Mouse (Mus musculus) gastrocnemius, postnatal 14 days (tissue): Measurements from ENCODE around the gene Ptprk. TPM values are rescaled to one million over a fixed set of nuclear protein-coding genes. Genes with fewer than 3 reads are reported as not detected.

Source experiments
- DNase-seq: peaks from one replicate; pipeline ENCODE4 v3.0.0; 2021; ENCODE audit warnings: mixed read lengths
- intact Hi-C: fragments of 180-260 bp; cut with DNase I; formaldehyde crosslinking; loops from one replicate; pipeline ENCODE4 v1.15.1; 2025; ENCODE audit warnings: low total_unique reads
- total RNA-seq, 2 experiments: library from RNA; stranded (reverse); gene quantifications; 2 replicates each; pipeline ENCODE4 v1.2.3; 2021

The Ptprk gene
- total RNA-seq, 2 experiments from 2014 or later: 7.4 to 7.6 TPM

GRCm38 (mm10) chr10:28492870-28493269 lies 418.2 kb downstream of the Ptprk start:
- DNase-seq: no peak
- intact Hi-C loops: loop anchor here (5.0 kb wide), 1 partner anchor 349 kb away; no protein-coding TSS in a partner anchor

DNA sequence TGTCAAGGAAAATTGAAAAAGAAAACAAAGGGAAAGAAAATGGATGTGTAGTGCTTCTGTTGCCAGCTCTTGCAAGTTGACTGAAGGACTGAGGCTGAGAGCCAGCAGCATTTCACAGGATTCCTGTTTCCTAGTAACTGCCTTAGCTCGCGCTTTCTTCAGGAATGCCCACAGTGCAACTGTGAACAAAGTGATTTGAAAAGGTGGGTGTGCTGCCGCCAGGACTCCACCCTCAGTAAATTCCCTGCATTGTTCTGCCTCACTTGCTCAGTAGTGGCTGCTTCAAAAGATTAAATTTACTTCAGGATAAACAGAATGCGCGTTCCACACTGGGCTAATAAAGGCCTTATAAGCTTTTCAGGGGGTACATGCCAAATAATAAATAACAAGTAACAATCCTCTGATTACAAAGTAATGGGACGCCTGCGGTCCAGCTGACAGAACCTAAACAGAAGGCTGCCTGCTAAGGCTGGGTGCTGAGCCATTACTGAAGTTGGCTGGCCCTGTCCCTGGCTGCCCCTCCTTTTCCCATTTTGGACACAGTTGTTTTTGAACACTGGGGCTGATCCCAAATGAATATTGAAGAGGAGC lies 418.7 kb downstream of the Ptprk start:
- DNase-seq: no peak
- intact Hi-C loops: loop anchor here (5.0 kb wide), 1 partner anchor 349 kb away; no protein-coding TSS in a partner anchor

- intact Hi-C loops: no loop called here
- no peak for DNase-seq
These were observed 423.2 kb downstream of the Ptprk start for GRCm38 (mm10) chr10:28497791-28498190.

DNA sequence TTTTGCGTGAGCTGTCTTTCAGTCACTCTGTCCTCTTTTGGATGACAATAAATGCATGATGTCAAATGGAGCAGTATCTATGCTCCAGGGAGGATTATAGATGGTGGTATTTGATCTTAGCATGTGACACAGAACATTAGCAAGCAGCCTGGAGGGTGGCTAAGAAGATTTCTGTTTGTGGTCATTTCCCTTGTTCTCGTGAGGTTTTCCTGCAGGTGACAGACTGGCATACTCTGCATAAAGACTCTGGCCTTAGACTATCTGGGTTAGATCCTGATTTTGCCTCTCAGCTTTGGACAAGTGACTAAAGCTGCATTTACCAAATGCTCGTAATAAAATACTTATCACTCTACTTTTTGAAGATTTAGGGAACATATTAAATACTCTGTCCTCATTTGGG lies 423.9 kb downstream of the Ptprk start:
- DNase-seq: no peak
- intact Hi-C loops: no loop called here

- intact Hi-C loops: no loop called here
- no peak for DNase-seq
These were observed 439.0 kb downstream of the Ptprk start for GRCm38 (mm10) chr10:28513601-28514000.

DNA sequence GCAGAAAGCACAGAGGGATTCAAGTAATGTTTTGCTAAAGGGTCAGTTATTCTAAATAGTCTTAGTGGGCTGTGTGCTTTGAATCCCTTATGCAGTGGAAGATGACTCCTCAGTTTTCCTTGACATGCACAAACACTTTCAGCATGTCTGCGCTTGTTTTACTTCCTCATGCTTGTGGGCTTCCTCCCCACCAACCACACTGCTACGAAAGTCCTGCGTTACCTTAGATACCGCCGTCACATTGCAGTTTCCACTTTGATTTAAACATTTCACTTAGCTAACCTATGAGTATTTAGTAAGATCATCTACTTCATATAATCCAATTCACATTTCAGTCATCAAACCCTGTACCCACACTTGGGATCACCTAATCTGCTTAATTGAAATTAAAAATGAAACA lies 441.5 kb downstream of the Ptprk start:
- no peak for DNase-seq
- intact Hi-C loops: no loop called here

DNA sequence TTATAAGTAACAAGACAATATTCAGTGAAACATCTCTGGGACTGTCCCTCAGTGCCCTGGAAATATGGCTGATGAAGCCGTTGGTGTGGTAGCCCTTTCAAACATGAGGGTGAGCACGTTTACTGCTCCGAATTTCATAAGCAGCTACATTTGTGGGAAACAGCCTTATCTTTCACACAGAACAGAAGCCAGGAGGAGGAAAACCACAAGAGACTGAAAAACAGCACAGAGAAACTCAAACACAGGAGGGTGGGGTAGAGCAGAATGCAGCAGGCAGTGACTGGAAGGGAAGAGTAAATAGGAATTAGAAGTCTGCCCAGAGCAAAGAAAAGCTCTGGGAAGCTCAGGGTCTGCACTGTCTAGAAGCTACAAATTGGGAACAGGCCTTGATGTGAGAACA lies 443.7 kb downstream of the Ptprk start:
- intact Hi-C loops: no loop called here
- no peak for DNase-seq

DNA sequence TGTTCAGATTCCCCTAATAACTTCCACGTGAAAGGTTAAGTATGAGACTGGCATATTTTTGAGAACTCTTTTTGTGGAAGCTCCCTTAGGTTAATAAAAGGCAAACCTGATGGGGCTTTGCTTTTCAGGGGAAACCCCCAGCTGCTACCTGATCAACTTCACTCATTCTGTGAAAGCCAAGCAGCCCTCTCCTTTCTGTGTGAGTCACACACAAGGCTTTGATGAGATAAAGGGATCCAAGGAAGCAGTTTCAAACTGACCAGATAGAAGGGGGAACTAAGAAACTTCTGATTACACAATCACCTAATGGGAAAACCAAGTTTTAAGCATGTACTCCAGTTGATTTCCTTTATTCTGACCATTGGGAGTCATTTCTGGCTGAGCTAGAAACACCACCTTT lies 445.2 kb downstream of the Ptprk start:
- no peak for DNase-seq
- intact Hi-C loops: no loop called here

GRCm38 (mm10) chr10:28523992-28524735 lies 449.5 kb downstream of the Ptprk start:
- DNase-seq: no peak
- intact Hi-C loops: no loop called here

GRCm38 (mm10) chr10:28540595-28540994 lies 466.0 kb downstream of the Ptprk start:
- no peak for DNase-seq
- intact Hi-C loops: no loop called here

DNA sequence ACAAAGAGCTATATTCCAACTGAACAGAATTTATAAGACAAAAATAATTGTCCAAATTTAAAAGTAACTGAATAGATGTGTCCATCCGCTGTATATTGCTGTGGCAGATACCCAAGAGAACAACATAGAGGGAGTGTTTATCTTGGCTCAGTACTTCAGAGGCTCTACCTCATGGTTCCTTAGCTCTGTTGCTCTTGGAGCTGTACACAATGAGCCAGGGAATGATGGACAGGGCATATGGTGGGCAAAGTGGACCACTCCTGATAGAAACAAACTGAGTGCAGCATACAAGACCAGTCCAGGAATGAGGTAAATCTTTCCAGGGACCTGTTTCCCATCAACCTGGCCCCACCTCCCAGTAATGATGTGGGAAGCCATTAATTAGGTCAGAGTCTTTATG lies 468.1 kb downstream of the Ptprk start:
- intact Hi-C loops: no loop called here
- DNase-seq: no peak

DNA sequence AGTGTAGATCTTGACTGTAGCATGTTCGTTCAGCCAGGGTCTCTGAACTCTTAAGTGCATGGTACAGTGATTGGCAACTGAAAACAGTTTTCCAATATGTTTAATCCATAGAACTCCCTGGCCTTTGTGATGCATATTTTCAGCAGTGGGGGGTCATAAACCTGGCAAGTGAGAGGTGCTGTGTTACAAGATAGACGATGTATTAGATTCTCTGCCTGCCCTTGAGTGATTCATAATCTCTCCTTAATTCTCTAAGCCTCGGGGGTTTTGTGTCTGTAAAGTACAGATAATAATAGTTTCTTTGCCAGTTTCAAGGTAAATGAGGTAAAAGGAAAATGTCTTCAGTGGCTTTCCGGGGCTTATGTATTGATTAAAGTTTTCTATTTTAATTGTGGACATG lies 475.9 kb downstream of the Ptprk start:
- intact Hi-C loops: no loop called here
- no peak for DNase-seq

DNA sequence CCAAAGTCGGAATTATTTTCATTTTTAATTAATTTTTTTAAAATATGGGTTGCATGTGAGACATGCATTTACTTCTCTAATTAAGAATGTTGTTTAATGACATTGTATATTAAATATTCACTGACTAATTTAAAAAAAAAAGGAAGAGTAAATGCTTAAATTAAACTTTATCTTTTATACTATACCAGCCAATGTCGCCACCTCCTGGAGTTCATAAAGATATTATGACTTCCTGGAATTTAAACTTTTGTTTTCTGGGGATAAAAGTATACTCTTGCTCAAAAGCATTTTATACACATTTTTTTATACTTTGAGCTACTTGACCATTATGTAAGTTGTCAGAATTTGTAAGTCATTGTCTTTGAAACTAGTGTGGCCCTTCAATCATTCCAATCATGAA lies 477.4 kb downstream of the Ptprk start:
- no peak for DNase-seq
- intact Hi-C loops: no loop called here

DNA sequence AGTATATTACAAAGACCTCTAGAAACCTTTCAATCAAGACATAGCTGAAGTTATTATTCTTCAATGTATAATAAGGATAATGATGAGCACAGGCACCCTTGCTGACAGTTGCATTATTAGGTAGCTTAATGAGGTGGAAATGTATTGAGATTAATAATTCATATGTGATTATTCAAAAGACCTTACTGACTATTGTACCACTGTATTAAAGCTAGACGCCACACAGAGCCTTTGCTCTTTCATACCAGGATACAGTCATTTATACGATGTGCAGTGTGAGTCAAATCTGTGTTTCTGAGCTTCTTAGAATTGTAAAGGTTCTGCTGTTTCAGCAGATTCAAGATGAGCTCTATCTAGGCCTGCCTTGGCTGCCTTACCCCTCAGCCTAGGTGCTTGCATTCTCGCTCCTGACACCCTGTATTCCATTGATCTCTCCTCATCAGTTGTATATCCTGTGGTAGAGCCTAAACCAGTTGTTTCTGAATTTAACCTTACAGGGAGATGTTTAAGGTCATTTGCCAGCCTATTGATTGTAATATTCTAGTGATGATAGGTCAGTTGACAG lies 489.6 kb downstream of the Ptprk start:
- no peak for DNase-seq
- intact Hi-C loops: no loop called here

GRCm38 (mm10) chr10:28566378-28566777 lies 491.8 kb downstream of the Ptprk start:
- intact Hi-C loops: no loop called here
- DNase-seq: no peak

- no peak for DNase-seq
- intact Hi-C loops: no loop called here
These were observed 492.2 kb downstream of the Ptprk start for GRCm38 (mm10) chr10:28566828-28567227.

GRCm38 (mm10) chr10:28567441-28567840 lies 492.8 kb downstream of the Ptprk start:
- intact Hi-C loops: no loop called here
- DNase-seq: no peak

GRCm38 (mm10) chr10:28568047-28568446 lies 493.4 kb downstream of the Ptprk start:
- no peak for DNase-seq
- intact Hi-C loops: no loop called here

- DNase-seq: no peak
These were observed 505.0 kb downstream of the Ptprk start for GRCm38 (mm10) chr10:28579596-28579995.

DNA sequence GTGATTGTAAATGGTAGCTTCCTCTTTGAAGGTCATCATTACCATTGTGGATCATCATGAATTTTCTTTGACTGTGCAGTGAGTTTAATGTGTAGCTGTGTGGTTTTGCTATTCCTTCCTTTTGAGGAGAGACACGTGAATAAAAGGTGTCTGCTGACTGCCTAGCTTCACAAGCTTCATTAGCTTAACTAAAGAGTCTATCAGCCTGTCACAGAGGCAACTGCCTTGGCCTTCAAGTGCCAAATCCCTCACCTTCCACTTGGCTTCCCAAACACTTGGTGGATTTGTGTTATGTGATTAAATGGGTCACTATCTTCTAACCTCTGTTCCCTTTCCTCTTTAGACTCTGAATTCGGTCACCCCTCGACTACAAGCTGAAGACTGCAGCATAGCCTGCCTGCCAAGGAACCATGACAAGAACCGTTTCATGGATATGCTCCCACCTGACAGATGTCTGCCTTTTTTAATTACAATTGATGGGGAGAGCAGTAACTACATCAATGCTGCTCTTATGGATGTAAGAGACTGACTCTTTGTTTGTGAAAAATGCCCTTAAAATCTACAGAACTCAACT lies 512.0 kb downstream of the Ptprk start:
- intact Hi-C loops: no loop called here
- DNase-seq: no peak

More at GRCm38 (mm10) chr10:28579596-28579995, 505.0 kb downstream of the Ptprk start:
- intact Hi-C loops: no loop called here

GRCm38 (mm10) chr10:28588401-28588800 lies 513.8 kb downstream of the Ptprk start:
- DNase-seq: no peak
- intact Hi-C loops: no loop called here
